Mouse (Mus musculus): Measurements from ENCODE around the gene Vegfb. TPM values are rescaled to one million over a fixed set of nuclear protein-coding genes. Genes with fewer than 3 reads are reported as not detected.

Vegfb gene
- polyA plus RNA-seq, 1 experiment from 2014 or later = 60.9 TPM

GRCm38 (mm10) chr19:7013984-7014383 is 26.5 kb upstream of the Vegfb start:
- no peak overlapping the region for H3K4me3 ChIP-seq (ENCODE audit: low read depth, low read length)
- no peak for ATAC-seq (ENCODE audit: low read depth)
- H3K9ac ChIP-seq (replicated peaks; ENCODE audit: low read depth, low read length) = no peak overlapping the region
- H3K9me3 ChIP-seq (ENCODE audit: control insufficient read depth, low read length) = no peaks in the 10 kb centered on the region
- H3K4me2 ChIP-seq (ENCODE audit: low read depth, low read length) = no peak overlapping the region
- H3K27ac ChIP-seq (ENCODE audit: low read depth, low read length) = no peak overlapping the region
- no peaks in the 10 kb centered on the region for H3K4me1 ChIP-seq (ENCODE audit: control insufficient read depth, insufficient read depth, low read length)
- no peaks in the 10 kb centered on the region for H3K27me3 ChIP-seq (ENCODE audit: control insufficient read depth, insufficient read depth, low read length)
- H3K36me3 ChIP-seq (ENCODE audit: control insufficient read depth, insufficient read depth, low read length) = no peaks in the 10 kb centered on the region; the same call in 1 of the 2 replicates
- 93% methylated on average over 9 of the region's 9 CpGs for WGBS

- H3K9ac ChIP-seq (replicated peaks; ENCODE audit: low read depth, low read length) = no peak overlapping the region
- WGBS = 80% methylated on average over 4 of the region's 4 CpGs
- no peak for ATAC-seq (ENCODE audit: low read depth)
Observed at GRCm38 (mm10) chr19:7012426-7012825, 25.0 kb upstream of the Vegfb start.

GRCm38 (mm10) chr19:7006892-7007593 is 19.6 kb upstream of the Vegfb start:
- Histone ChIP-seq H3K4me2 (ENCODE audit: low read depth, low read length) (no peak overlapping the region), H3K36me3 (ENCODE audit: control insufficient read depth, insufficient read depth, low read length) (no peaks in the 10 kb centered on the region)

More at GRCm38 (mm10) chr19:7012426-7012825, 25.0 kb upstream of the Vegfb start:
- Histone ChIP-seq H3K4me2 (ENCODE audit: low read depth, low read length) (no peak overlapping the region), H3K27me3 (ENCODE audit: control insufficient read depth, insufficient read depth, low read length) (no peaks in the 10 kb centered on the region), H3K36me3 (ENCODE audit: control insufficient read depth, insufficient read depth, low read length) (no peaks in the 10 kb centered on the region), H3K9me3 (ENCODE audit: control insufficient read depth, low read length) (no peaks in the 10 kb centered on the region), H3K4me1 (ENCODE audit: control insufficient read depth, insufficient read depth, low read length) (no peaks in the 10 kb centered on the region), H3K4me3 (ENCODE audit: low read depth, low read length) (no peak overlapping the region), H3K27ac (ENCODE audit: low read depth, low read length) (no peak overlapping the region)

GRCm38 (mm10) chr19:6999360-7000063 is 12.1 kb upstream of the Vegfb start:
- ATAC-seq (ENCODE audit: low read depth) = no peak
- WGBS = 93% methylated on average over 19 of the region's 19 CpGs

More at GRCm38 (mm10) chr19:7006892-7007593, 19.6 kb upstream of the Vegfb start:
- WGBS = 92% methylated on average over 9 of the region's 9 CpGs
- Histone ChIP-seq H3K4me1 (ENCODE audit: control insufficient read depth, insufficient read depth, low read length) (no peaks in the 10 kb centered on the region), H3K9me3 (ENCODE audit: control insufficient read depth, low read length) (no peaks in the 10 kb centered on the region), H3K27me3 (ENCODE audit: control insufficient read depth, insufficient read depth, low read length) (no peaks in the 10 kb centered on the region), H3K4me3 (ENCODE audit: low read depth, low read length) (no peak overlapping the region), H3K27ac (ENCODE audit: low read depth, low read length) (no peak overlapping the region), H3K9ac (replicated peaks; ENCODE audit: low read depth, low read length) (no peak overlapping the region)
- no peak for ATAC-seq (ENCODE audit: low read depth)

GRCm38 (mm10) chr19:6997721-6998290 is 10.4 kb upstream of the Vegfb start:
- no peak overlapping the region for H3K4me3 ChIP-seq (ENCODE audit: low read depth, low read length)
- H3K9ac ChIP-seq (replicated peaks; ENCODE audit: low read depth, low read length) = no peak overlapping the region
- H3K9me3 ChIP-seq (ENCODE audit: control insufficient read depth, low read length) = no peaks in the 10 kb centered on the region
- H3K4me2 ChIP-seq (ENCODE audit: low read depth, low read length) = no peak overlapping the region
- WGBS = 88% methylated on average over 9 of the region's 9 CpGs
- H3K27me3 ChIP-seq (ENCODE audit: control insufficient read depth, insufficient read depth, low read length) = no peaks in the 10 kb centered on the region
- peaks cover 26% of the 10 kb centered on the region for H3K4me1 ChIP-seq (ENCODE audit: control insufficient read depth, insufficient read depth, low read length)
- no peak overlapping the region for H3K27ac ChIP-seq (ENCODE audit: low read depth, low read length)
- no peak for ATAC-seq (ENCODE audit: low read depth)
- H3K36me3 ChIP-seq (ENCODE audit: control insufficient read depth, insufficient read depth, low read length) = no peaks in the 10 kb centered on the region; the same call in 1 of the 2 replicates

More at GRCm38 (mm10) chr19:6999360-7000063, 12.1 kb upstream of the Vegfb start:
- no peaks in the 10 kb centered on the region; the same call in 1 of the 2 replicates for H3K36me3 ChIP-seq (ENCODE audit: control insufficient read depth, insufficient read depth, low read length)
- no peaks in the 10 kb centered on the region for H3K27me3 ChIP-seq (ENCODE audit: control insufficient read depth, insufficient read depth, low read length)
- no peak overlapping the region for H3K4me3 ChIP-seq (ENCODE audit: low read depth, low read length)
- no peak overlapping the region for H3K27ac ChIP-seq (ENCODE audit: low read depth, low read length)
- H3K4me1 ChIP-seq (ENCODE audit: control insufficient read depth, insufficient read depth, low read length) = peaks cover 21% of the 10 kb centered on the region
- no peak overlapping the region for H3K9ac ChIP-seq (replicated peaks; ENCODE audit: low read depth, low read length)
- H3K9me3 ChIP-seq (ENCODE audit: control insufficient read depth, low read length) = no peaks in the 10 kb centered on the region
- no peak overlapping the region for H3K4me2 ChIP-seq (ENCODE audit: low read depth, low read length)

GRCm38 (mm10) chr19:6996006-6996405 is 8.6 kb upstream of the Vegfb start, which contains the start of the genes Nudt22 and Trpt1:
Nudt22 (minus strand) TSS chr19:6996117.
Trpt1 (plus strand) TSS chr19:6996131.
- no peaks in the 10 kb centered on the region; the same call in 1 of the 2 replicates for H3K36me3 ChIP-seq (ENCODE audit: control insufficient read depth, insufficient read depth, low read length)
- peak within 1 kb of the TSS; percentile 40 for H3K27ac ChIP-seq (ENCODE audit: low read depth, low read length)
- H3K9ac ChIP-seq (replicated peaks; ENCODE audit: low read depth, low read length) = peak within 1 kb of the TSS; percentile 59
- under 1% methylated on average over 24 of the region's 24 CpGs for WGBS
- no peaks in the 10 kb centered on the region for H3K9me3 ChIP-seq (ENCODE audit: control insufficient read depth, low read length)
- H3K4me1 ChIP-seq (ENCODE audit: control insufficient read depth, insufficient read depth, low read length) = peaks cover 27% of the 10 kb centered on the region
- ATAC-seq (ENCODE audit: low read depth) = peak; percentile 70
- peak within 1 kb of the TSS; percentile 51 for H3K4me3 ChIP-seq (ENCODE audit: low read depth, low read length)
- peak within 1 kb of the TSS; percentile 80 for H3K4me2 ChIP-seq (ENCODE audit: low read depth, low read length)
- no peaks in the 10 kb centered on the region for H3K27me3 ChIP-seq (ENCODE audit: control insufficient read depth, insufficient read depth, low read length)

- WGBS = 54% methylated on average over 19 of the region's 21 CpGs
- H3K9me3 ChIP-seq (ENCODE audit: control insufficient read depth, low read length) = no peaks in the 10 kb centered on the region
- H3K4me3 ChIP-seq (ENCODE audit: low read depth, low read length) = peak overlapping the region; percentile 51
- peak overlapping the region; percentile 80 for H3K4me2 ChIP-seq (ENCODE audit: low read depth, low read length)
- H3K27ac ChIP-seq (ENCODE audit: low read depth, low read length) = peak overlapping the region; percentile 40
- ATAC-seq (ENCODE audit: low read depth) = no peak
- no peaks in the 10 kb centered on the region for H3K27me3 ChIP-seq (ENCODE audit: control insufficient read depth, insufficient read depth, low read length)
- H3K36me3 ChIP-seq (ENCODE audit: control insufficient read depth, insufficient read depth, low read length) = no peaks in the 10 kb centered on the region; the same call in 1 of the 2 replicates
- H3K9ac ChIP-seq (replicated peaks; ENCODE audit: low read depth, low read length) = peak overlapping the region; percentile 59
- H3K4me1 ChIP-seq (ENCODE audit: control insufficient read depth, insufficient read depth, low read length) = peaks cover 27% of the 10 kb centered on the region
Observed at GRCm38 (mm10) chr19:6995255-6995991, 8.0 kb upstream of the Vegfb start.

GRCm38 (mm10) chr19:6994489-6994888 is 7.0 kb upstream of the Vegfb start:
- H3K4me1 ChIP-seq (ENCODE audit: control insufficient read depth, insufficient read depth, low read length) = peaks cover 27% of the 10 kb centered on the region

More at GRCm38 (mm10) chr19:6994489-6994888, 7.0 kb upstream of the Vegfb start:
- 88% methylated on average over 8 of the region's 8 CpGs for WGBS
- Histone ChIP-seq H3K4me2 (ENCODE audit: low read depth, low read length) (no peak overlapping the region), H3K9me3 (ENCODE audit: control insufficient read depth, low read length) (no peaks in the 10 kb centered on the region), H3K27ac (ENCODE audit: low read depth, low read length) (no peak overlapping the region), H3K4me3 (ENCODE audit: low read depth, low read length) (no peak overlapping the region), H3K27me3 (ENCODE audit: control insufficient read depth, insufficient read depth, low read length) (no peaks in the 10 kb centered on the region), H3K9ac (replicated peaks; ENCODE audit: low read depth, low read length) (no peak overlapping the region; the same call in 1 of the 2 replicates), H3K36me3 (ENCODE audit: control insufficient read depth, insufficient read depth, low read length) (no peaks in the 10 kb centered on the region; the same call in 1 of the 2 replicates)
- ATAC-seq (ENCODE audit: low read depth) = no peak
